Mouse (Mus musculus) right cerebral cortex, postnatal 4 days (tissue): Measurements from ENCODE around the gene Thada.

Experiments used
- DNase-seq: peaks from one replicate; pipeline ENCODE4 v3.0.0-alpha.2; 2022

The Thada gene

DNA sequence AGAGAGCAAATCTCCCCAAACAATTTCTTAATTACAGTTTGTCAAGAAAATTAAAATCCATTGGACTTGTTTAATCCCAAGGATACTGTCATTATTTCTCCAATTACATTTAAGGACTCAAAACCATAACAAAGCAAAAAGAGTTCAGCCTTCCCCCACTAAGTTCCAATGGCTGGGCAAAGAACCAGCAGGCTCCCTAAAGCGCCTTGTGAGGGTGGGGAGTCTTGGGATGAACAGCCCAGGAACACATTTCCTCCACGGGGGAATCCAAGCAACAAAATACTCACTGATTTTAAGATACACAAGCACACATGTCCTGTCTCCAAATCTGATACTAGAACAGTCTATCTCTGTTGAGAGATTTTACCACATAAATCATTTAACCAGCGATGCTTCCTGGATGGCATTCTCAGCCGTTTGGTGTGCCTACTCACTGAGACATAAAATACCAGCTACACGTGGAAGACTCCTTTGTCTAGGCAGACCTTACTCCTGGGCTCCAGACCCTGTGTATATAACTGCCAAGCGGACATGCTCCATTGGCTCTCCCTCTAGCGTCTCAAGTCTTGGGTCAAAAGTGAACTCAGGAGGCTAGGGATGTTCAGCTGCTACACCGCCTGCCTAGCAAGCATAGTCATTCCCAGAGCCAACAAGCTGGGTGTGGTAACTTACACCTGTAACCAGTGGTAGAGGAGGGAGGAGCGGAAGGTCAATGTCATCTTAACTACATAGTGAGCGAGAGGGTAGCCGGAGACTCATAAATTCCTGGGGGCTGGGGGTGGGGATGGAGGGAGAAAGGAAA lies 97.6 kb downstream of the Thada start:
- DNase-seq, result no peak

DNA sequence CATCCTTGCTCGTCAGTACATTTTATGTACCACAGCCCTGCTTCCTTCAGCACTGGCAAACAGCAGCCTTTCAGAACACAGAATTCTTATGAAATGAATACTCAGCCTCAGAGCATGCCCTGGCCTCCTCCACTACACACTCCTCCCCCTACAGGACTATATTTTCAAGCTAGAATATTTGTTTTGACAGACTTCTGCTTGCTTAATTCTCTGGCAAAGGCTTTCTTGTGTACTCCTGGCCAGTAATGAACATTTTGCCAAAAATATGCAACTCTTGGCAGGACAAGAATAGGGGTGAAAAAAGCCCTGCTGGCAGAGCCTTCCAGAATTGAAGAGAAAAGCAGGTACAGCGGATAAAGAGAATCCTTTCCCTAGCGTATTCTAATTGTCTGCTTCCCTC lies 98.3 kb downstream of the Thada start:
- DNase-seq, result no peak

GRCm38 (mm10) chr17:84365791-84366301 lies 100.2 kb downstream of the Thada start:
- DNase-seq, result no peak

GRCm38 (mm10) chr17:84365006-84365716 lies 100.8 kb downstream of the Thada start:
- peak; percentile 26 for DNase-seq

DNA sequence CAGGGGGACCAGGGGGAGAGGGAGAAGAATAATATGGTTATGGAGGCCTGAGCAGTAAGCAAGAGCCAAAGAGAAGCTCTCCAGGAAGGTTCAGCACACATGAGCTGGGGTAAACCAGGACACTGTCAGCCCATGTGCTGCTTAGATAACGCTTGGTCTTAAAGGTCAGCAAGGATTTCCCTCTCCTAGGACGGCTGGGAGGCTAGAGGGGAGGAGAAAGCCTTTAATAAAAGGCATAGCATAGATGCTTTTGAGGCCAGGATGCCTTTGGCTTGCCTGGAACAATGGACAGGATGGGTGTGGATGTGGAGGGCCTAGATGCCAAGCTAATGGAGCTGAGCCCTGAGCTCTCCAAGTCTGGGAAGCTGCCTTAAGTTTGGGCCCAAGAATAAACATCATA lies 102.6 kb downstream of the Thada start:
- no peak for DNase-seq

GRCm38 (mm10) chr17:84362581-84363286 lies 103.3 kb downstream of the Thada start:
- no peak for DNase-seq

- no peak for DNase-seq
Observed at GRCm38 (mm10) chr17:84361006-84361405, 105.0 kb downstream of the Thada start.

DNA sequence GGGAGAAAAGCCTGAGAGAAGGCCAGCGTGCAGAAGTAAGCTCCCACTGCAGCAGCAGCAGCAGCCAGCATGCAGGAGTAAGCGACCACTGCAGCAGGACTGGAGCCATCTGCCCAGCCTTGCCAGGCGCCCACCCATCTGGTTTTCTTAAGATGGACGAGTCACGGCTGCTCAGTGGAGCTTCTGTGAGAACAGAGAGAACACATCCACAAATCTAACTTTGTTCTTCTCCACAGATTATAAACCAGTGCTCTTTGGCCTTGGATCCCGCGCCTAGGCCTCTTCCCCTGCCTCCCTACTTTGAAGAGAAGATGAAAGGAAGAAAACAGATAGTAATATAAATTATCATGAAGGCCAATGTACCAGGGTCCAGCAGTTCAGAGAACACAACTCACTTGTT lies 106.2 kb downstream of the Thada start:
- DNase-seq, result no peak

DNA sequence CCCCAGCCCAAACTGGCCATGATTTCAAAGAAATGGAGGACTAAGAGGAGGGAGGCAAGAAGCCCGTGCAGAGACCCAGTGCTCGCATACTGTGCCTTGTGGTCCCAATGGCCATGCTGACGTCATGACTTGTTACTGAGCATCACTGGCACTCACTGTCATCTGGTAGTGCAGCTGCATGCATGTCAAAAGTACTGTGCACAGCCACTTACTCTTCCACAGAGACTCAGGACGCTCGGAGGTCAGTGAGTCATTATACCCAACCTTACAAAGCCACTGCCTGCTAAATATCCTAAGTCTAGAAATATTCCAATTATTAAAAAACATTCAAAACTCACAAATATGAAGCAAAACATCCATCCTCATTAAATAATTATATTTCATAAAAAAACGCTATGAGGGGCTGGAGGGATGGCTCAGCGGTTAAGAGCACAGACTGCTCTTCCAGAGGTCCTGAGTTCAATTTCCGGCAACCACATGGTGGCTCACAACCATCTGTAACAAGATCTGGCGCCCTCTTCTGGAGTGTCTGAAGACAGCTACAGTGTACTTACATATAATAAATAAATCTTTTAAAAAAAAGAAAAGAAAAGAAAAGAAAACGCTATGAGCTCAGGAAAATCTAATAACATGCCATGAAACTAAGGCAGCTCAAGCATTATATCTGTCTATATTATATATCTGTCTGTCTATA lies 106.9 kb downstream of the Thada start:
- DNase-seq, result no peak

GRCm38 (mm10) chr17:84357776-84358175 lies 108.2 kb downstream of the Thada start:
- DNase-seq, result no peak

DNA sequence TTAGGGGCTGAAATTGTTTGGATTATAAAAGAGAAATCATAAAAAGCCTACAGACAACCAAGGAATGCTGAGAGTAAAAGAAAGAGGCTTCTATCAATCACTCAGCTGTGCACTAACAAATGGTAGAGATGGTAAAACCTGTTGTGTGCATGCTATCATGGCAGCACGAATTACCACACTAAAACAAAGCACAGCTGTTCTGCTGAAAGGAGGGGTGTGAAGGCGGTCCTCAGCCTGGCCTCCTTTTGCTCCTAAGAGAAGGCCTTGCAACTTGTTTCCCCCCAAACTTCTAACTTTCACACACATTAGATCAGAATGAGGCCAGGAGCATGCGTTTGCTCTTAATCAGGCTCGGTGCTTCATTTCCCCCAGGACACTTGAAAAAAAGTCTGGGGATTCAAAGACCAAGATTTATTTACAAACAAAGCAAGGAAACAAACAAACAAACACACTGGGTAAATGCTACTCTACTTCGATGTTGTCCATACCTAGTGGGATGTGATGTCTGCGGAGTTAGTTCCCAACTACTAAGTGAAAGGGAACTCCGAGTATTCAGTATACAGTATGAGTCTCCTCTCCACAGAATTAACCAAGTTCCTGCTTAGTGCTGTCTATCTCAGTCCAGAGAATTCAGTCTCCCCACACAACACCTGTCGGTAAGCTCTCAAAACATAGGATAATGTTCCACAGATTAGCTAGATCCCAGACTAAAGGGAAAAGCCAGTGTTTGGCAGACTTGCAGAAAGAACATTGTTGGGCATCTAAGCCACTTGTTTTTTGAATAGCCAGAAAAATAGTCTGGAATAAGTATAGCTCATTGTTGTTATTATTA lies 109.7 kb downstream of the Thada start:
- no peak for DNase-seq

DNA sequence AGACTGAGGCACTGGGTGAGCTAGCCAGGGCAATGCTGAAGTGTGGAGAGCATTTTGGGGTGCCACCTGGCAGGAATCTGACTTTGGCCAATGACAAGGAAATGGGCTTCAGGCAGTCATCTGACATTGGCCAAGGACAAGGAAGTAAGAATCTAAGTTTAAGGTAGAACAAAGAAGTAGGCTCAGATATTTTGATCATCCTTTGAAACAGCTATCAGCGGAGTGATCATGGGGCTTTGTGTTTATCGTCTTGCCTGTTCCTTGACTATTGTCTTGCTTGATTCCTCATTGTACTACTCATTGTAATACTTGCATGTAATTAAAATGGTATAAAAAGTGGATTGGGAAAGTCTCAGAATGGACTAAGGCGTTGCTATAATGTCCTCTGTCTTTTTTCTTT lies 111.0 kb downstream of the Thada start:
- DNase-seq, result no peak

- DNase-seq, result no peak
Observed at GRCm38 (mm10) chr17:84353902-84354311, 112.1 kb downstream of the Thada start.

DNA sequence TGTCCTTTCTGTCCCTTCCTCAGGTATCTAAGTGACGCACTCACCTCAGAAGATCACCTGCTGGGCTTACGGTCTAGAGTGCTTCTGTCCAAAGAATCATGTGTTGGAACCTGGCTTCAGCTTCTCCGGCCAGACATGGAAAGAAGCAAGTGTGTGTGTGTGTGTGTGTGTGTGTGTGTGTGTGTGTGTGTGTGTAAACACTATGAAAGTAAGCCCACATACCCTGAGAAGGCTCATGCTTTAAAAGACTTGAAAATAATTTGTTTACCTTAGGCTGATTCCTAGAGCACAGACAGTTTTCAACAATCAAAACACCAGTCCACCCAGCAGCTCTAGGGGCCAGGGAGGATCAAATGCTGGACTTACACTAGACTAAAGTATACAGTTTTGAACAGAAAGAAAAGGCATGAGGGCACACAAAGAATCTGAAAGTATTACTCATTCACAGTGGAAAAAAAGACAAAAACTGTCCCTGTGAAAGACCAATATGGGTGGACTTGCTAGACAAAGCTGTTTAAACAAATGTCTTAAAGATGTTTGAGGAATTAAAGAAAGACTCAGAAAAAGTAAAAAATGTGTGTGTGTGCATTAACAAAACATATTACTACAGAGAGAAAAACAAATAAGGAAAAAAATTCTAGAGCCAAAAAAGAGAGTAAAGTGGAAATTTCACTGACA lies 112.6 kb downstream of the Thada start:
- DNase-seq, result no peak

- no peak for DNase-seq
Observed at GRCm38 (mm10) chr17:84352790-84353154, 113.2 kb downstream of the Thada start.

DNA sequence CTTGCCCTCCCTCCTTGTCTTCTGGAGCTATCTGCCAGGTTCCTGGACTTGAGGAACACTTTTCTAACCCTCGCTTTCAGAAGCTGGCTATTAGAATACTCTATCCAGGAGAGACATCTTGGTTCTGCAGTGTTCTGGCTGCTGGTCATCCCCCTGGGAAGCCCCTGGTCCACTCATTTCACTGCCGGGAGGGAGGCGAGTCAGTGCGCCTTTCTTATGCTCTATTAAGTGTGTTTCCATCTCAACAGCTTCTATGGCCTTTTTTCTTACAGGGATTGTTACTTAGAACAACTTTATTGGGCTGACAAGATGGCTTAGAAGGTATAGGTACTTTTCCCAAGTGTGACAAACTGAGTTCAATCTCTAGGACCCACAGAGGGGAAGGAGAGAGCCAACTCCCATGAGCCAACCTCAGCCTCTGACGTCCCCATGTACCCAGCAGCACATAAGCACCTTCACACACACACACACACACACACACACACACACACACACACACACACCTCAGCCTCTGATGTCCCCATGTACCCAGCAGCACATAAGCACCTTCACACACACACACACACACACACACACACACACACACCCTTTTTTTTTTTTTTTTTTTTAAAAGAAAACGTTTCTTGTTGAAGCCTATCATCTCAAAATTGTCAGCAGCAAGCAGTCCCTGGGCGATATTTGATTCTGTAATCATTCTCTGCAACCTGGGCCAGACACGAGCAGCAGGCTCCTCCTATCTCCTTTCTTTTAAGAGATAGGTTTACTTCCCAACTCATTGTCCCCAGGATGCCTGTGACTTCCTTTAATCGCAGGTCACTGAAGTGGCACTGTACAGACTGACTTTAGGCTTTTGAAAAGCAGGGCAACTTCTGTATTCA lies 113.9 kb downstream of the Thada start:
- DNase-seq, result no peak

DNA sequence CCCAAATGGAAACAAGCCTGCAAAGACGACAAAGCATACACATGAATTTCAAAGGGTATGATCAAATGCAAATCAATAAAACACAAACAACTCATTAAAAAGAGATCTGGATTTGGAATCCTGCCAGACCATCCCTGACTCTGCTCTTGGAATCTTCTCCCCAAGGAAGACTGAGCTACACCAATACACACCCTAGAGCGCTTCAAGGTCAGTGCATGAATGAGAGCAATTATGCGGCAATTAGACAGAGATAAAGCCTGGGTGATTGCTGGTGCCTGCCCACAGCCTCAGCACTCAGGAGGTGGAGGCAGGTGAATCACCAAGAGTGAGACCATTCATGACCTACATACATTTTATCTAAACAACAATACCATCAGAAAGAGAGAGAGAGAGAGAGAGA lies 114.7 kb downstream of the Thada start:
- no peak for DNase-seq

DNA sequence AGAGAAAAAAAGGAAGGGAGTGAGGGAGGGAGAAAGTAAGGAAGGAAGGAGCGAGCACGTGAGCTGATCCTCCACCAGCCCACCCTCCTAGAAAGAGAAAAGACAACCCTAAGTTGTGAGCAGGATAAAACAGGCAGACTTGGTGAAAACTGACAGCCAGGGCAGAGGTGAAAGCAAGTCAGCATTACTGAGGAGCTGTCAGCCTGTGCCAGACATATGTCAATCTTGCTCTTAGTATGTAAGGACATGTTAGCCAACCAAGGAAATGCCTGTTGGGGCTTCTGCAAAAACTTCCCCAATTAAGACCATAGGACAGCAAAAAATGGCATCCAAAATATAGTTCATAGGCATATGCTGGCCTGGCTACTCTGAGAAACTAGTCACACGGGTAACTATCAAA lies 117.1 kb downstream of the Thada start:
- no peak for DNase-seq

- no peak for DNase-seq
Observed at GRCm38 (mm10) chr17:84342299-84342817, 123.6 kb downstream of the Thada start.

DNA sequence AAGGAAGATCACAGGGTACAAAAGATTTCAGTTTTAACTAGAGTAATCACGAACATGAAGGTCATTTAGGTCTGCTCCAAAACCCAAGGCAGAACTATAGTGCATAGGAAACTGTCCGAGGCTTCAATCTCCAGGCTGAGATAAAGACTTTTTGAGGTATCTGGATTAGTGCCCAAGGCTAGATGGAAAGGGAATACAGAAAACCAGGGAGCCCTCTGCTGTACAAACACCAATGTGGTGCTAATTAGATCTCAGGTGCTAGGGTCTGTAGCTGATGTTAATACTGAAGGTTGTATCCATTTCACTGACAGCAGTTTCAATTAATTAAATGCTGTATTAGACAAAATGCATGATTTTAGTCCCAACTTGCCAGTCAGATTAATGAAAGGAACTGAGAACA lies 124.3 kb downstream of the Thada start:
- no peak for DNase-seq
